Mouse (Mus musculus) embryonic fibroblast, embryonic 13.5 days (primary cell): ENCODE results near the gene Ptprf.

Experiments
- CTCF ChIP-seq: IDR thresholded peaks from 2 replicates; pipeline ENCODE4 v1.5.1; 2011; ENCODE audit warnings: mild to moderate bottlenecking, control low read depth, low read length, moderate library complexity, borderline replicate concordance; ENCODE audit not compliant: insufficient read depth
- POLR2A ChIP-seq: IDR thresholded peaks from 2 replicates; pipeline ENCODE4 v1.6.1; 2011; ENCODE audit warnings: low read depth, mild to moderate bottlenecking, control low read depth, low read length, moderate library complexity

DNA sequence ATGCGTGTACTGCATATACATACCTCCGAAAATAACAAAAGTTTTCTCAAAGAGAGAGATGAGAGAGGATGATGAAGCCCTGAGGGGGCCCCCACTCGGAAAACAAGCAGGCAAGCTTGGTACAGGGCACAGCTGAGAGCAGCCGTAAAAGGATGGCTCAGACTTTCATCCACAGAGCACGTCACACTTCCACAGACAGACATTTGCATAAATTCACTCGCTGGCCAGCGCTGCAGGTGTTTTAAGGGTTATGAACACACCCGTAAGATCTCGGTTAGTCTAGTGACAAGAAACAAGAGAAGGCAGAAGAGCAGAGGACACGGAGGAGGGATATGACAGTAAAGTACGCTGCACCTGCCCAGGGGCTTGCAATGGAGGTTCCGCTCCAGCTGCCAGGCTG, 118.7 kb downstream of the Ptprf start:
- TF ChIP-seq CTCF: no peak
- TF ChIP-seq POLR2A: no peak
